Comparison of ENCODE assay signal across 9 mouse cellular contexts in genomic region chr7:28952786-28953185, GRCm38 (mm10). TPM values are rescaled to one million over a fixed set of nuclear protein-coding genes. Genes with fewer than 3 reads are reported as not detected.
DNase-seq lines count a peak whose midpoint lies in the region; ATAC-seq lines count a peak whose summit lies in the region.
"Had no signal": no experiment of that assay in that cellular context is flagged by ENCODE, and none has a peak within 500 bp of the region (broad histone marks: within the 10 kb centered on the region; RNA-seq: fewer than 3 reads in every experiment).

No protein-coding gene starts in this region.

- peak overlapping the region; percentile 89 for H3K27ac ChIP-seq in heart, embryonic 12.5 days (ENCODE audit: poor library complexity, severe bottlenecking)
- peak overlapping the region; percentile 87 for H3K27ac ChIP-seq in liver, embryonic 15.5 days (replicated peaks)

- ATAC-seq in heart, embryonic 12.5 days (ENCODE audit: insufficient number of reproducible peaks, low FRiP score): no peak
- 0 out of 2 replicates have a peak, but pooled peaks have one; percentile 37 for ATAC-seq in erythroblast, adult 5-6 weeks (replicated peaks; ENCODE audit: low FRiP score, poor library complexity, severe bottlenecking)
- ATAC-seq in liver, embryonic 15.5 days (ENCODE audit: insufficient read depth): no peak

- H3K36me3 ChIP-seq in heart, embryonic 12.5 days: peaks cover 28% of the 10 kb centered on the region; the same call in 1 of the 2 replicates
- peaks cover 40% of the 10 kb centered on the region for H3K36me3 ChIP-seq in liver, embryonic 15.5 days (replicated peaks)

- no peak overlapping the region for H3K9ac ChIP-seq in heart, embryonic 12.5 days
- H3K9ac ChIP-seq in liver, embryonic 15.5 days: peak overlapping the region; percentile 28; the same call in 1 of the 2 replicates

- WGBS in heart, embryonic 12.5 days: 25% methylated on average over 3 of the region's 3 CpGs
- WGBS in liver, embryonic 15.5 days (ENCODE audit: insufficient replicate concordance): 59% methylated on average over 3 of the region's 3 CpGs

- no peak overlapping the region for H3K4me3 ChIP-seq in heart, embryonic 12.5 days
- H3K4me3 ChIP-seq in liver, embryonic 15.5 days (replicated peaks): no peak overlapping the region

- H3K4me1 ChIP-seq in heart, embryonic 12.5 days (replicated peaks): peaks cover 94% of the 10 kb centered on the region
- peaks cover 99% of the 10 kb centered on the region for H3K4me1 ChIP-seq in liver, embryonic 15.5 days (replicated peaks)

- H3K27me3 ChIP-seq in heart, embryonic 12.5 days (replicated peaks): no peaks in the 10 kb centered on the region
- no peaks in the 10 kb centered on the region for H3K27me3 ChIP-seq in liver, embryonic 15.5 days

- H3K9me3 ChIP-seq in heart, embryonic 12.5 days (replicated peaks): no peaks in the 10 kb centered on the region
- no peaks in the 10 kb centered on the region for H3K9me3 ChIP-seq in liver, embryonic 15.5 days (replicated peaks)

- H3K4me2 ChIP-seq in heart, embryonic 12.5 days: 0 out of 2 replicates have a peak overlapping the region, but pooled peaks have one; percentile 51
- peak overlapping the region; percentile 68; the same call in 1 of the 2 replicates for H3K4me2 ChIP-seq in liver, embryonic 15.5 days

- DNase-seq in heart, adult 11 months: no peak
- DNase-seq in 416B (ENCODE audit: low read depth): peak; percentile 70
- no peak for DNase-seq in testis, postnatal 14 days (ENCODE audit: low spot score)
- no peak for DNase-seq in spleen, adult 12 weeks (ENCODE audit: low spot score)
- no peak for DNase-seq in right cerebral cortex, postnatal 25 days
- DNase-seq: spleen, adult 18-20 months had no signal

RNA-seq across cellular contexts. Expression of gene Actn4, which starts 9.4 kb away (rescaled TPM):
- polyA plus RNA-seq in heart, embryonic 12.5 days (2016; fragmentation: Nextera tagmentation; extraction: Ambion mirVana): 317 and 318 TPM in 2 replicates
- 42.0 and 55.3 TPM in 2 replicates for total RNA-seq in erythroblast, adult 5-6 weeks (2015; ENCODE audit: low replicate concordance)
- 45.1 and 45.4 TPM in 2 replicates for total RNA-seq in erythroblast, adult 5-6 weeks (2017; ENCODE audit: low replicate concordance)
- polyA plus RNA-seq in liver, embryonic 15.5 days (2015; fragmentation: Nextera tagmentation; extraction: Ambion mirVana): 126 and 147 TPM in 2 replicates

RNA-seq across cellular contexts. Expression of gene Eif3k, which starts 28.9 kb away (rescaled TPM):
- polyA plus RNA-seq in heart, embryonic 12.5 days (2016; fragmentation: Nextera tagmentation; extraction: Ambion mirVana): 254 and 255 TPM in 2 replicates
- 50.7 and 81.1 TPM in 2 replicates for total RNA-seq in erythroblast, adult 5-6 weeks (2015; ENCODE audit: low replicate concordance)
- 115 and 133 TPM in 2 replicates for total RNA-seq in erythroblast, adult 5-6 weeks (2017; ENCODE audit: low replicate concordance)
- 209 and 222 TPM in 2 replicates for polyA plus RNA-seq in liver, embryonic 15.5 days (2015; fragmentation: Nextera tagmentation; extraction: Ambion mirVana)

RNA-seq across cellular contexts. Expression of gene Map4k1, which starts 29.1 kb away (rescaled TPM):
- 5.8 and 6.5 TPM in 2 replicates for polyA plus RNA-seq in heart, embryonic 12.5 days (2016; fragmentation: Nextera tagmentation; extraction: Ambion mirVana)
- 5.6 and 6.7 TPM in 2 replicates for total RNA-seq in erythroblast, adult 5-6 weeks (2015; ENCODE audit: low replicate concordance)
- total RNA-seq in erythroblast, adult 5-6 weeks (2017; ENCODE audit: low replicate concordance): 11.3 and 11.8 TPM in 2 replicates
- 21.6 and 26.3 TPM in 2 replicates for polyA plus RNA-seq in liver, embryonic 15.5 days (2015; fragmentation: Nextera tagmentation; extraction: Ambion mirVana)
